Mouse (Mus musculus) kidney, postnatal 25 days (tissue): ENCODE data around the gene Psme3.
"Not testable (repeated sequence)": the region's sequence is repeated elsewhere in the genome, so short reads cannot be mapped to it uniquely, and the experiment has no call there.

Experiments used
- DNase-seq, 2 experiments: peaks; one replicate each; pipeline ENCODE4 v3.0.0; 2021; ENCODE audit warnings: mixed read lengths in 2 of 2

Psme3 gene

DNA sequence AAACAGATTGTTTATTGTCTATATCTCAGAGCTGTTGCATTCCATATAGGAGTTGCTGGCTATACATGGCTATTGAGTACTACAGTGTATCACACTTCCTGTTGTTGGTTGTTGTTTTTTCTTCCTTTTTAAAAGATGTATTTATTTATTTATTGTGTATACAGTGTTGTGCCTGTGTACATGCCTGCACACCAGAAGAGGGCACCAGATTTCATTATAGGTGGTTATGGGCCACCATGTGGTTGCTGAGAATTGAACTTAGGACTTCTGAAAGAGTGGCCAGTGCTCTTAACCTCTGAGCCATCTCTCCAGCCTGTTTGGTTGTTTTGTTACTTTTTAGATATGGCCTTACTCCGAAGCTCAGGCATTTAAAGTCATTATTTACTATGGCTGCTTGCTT lies 1.4 kb upstream of the Psme3 start:
- DNase-seq, result no peak

DNA sequence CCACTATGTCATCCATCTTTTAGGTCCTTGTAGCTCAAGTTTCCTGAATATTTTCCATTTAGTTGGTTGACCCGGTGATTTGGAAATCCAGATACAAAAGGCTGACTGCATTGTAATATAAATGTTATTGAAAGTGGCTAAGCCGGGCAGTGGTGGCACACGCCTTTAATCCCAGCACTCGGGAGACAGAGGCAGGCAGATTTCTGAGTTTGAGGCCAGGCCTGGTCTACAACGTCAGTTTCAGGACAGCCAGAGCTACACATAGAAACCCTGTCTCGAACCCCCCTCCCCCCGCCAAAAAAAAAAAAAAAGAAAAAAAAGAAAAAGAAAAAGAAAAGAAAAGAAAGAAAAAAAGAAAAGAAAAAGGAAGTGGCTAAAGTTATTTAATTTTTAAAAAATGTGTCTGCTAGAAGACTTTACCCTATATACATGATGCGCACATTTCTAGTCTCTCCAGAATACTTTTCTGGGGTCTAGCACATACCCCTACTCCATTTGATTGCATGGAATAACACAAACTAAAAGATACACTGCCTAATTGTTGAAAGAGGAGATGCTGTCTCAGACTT lies 847 bp upstream of the Psme3 start:
- no peak for DNase-seq

DNA sequence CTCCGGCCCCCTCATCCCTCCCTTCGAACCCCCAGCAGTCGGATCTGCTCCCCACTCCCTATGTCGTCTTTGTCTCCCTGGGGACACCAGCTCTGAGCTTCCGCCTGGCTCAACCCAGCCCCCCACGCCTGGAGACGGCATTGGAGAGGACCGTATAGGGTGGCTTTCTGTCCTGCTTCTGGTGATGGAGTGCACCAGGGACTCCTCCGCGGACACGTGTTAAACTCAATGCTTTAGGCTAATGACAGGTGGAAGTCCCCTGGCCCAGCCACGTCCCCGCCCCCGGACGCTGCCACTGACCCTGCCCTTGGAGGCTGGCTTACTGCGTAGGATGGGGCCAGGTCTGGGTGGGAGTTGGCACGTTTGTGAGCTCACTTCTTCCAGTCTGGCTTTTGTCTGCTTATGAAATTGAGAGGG lies 496 bp downstream of the Psme3 start:
- peak in 1 of 2 experiments; percentile 61 for DNase-seq

DNA sequence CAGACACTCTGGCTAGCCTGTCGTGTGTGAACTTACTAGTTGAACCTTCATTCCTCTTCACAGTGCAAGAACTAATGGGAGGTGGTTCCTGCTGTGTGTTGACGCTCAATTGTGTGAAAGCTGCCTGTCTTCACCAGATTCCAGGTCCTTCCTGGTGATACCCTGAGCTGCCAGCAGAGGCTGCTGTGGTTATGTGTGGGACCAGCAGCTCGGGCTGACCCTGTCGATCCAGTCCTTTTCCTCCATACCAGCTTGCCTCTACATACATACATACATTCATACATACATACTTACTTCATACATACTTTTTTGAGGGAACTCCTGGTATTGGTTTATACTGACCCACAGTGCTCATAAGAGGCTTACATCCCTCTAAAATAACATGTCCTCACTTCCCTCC lies 7.6 kb downstream of the Psme3 start:
- peak; percentile 84 to 90 for DNase-seq

DNA sequence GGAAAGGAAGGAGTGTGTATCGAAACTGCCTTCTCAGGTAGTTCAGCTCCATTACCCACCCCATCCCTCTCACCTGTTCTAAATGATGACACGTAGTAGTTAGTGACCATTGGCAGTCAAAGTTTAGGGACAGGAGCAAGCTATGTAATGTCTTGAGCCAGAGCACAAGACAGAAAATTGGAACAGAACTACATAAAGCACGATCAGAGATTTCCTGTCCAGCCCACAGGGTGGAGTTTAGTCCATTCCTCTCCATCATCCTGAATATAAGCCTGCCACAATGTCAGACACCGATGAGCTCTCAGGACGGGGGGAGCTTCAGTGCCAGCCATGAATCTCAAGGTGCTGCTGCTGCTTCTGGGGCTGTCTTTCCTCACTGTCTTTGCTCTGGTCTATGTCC lies 8.8 kb downstream of the Psme3 start, which contains the start of gene Aoc2:
Aoc2 (plus strand) TSS at position 301 of the 400 bp plus-strand sequence.
- no peak for DNase-seq

DNA sequence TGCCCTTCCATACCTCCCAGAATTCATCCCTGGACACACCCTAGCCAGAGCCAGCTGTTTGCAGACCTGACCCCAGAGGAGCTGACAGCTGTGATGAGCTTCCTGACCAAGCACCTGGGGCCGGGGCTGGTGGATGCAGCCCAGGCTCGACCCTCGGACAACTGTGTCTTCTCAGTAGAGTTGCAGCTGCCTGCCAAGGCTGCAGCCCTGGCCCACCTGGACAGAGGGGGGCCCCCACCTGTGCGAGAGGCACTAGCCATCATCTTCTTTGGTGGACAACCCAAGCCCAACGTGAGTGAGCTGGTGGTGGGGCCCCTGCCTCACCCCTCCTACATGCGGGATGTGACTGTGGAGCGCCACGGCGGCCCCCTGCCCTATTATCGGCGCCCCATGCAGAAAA lies 9.2 kb downstream of the Psme3 start:
- not testable (repeated sequence) for DNase-seq

DNA sequence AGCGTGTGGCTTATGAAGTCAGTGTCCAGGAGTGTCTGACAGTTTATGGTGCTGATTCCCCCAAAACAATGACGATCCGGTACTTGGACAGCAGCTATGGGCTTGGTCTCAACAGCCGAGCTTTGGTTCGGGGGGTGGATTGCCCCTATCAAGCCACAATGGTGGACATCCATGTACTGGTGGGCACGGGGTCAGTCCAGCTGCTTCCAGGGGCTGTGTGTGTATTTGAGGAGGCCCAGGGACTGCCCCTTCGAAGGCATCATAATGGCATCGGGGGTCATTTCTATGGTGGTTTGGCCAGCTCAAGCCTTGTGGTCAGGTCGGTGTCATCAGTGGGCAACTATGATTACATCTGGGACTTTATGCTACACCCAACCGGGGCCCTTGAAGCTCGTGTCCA lies 10.1 kb downstream of the Psme3 start:
- no peak for DNase-seq

DNA sequence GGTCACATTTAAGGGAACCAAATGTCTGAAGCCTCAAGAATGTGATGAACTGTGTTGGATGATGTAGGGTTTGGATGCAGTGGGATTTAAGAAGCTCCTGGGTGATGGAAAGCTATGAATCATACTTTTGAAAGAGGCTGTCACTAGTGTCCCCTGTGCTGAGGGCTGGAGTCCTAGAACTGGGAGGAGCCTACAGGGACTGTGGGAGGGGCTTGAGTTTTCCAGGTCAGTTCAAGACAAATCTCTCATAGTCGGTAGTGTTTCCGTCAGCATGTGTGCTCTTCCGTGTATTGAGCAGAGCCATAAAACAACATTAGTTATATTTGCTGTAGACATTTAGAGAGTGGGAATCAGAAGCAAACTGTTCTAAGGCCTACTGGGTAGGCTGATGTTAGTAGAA lies 11.3 kb downstream of the Psme3 start:
- DNase-seq, result no peak

DNA sequence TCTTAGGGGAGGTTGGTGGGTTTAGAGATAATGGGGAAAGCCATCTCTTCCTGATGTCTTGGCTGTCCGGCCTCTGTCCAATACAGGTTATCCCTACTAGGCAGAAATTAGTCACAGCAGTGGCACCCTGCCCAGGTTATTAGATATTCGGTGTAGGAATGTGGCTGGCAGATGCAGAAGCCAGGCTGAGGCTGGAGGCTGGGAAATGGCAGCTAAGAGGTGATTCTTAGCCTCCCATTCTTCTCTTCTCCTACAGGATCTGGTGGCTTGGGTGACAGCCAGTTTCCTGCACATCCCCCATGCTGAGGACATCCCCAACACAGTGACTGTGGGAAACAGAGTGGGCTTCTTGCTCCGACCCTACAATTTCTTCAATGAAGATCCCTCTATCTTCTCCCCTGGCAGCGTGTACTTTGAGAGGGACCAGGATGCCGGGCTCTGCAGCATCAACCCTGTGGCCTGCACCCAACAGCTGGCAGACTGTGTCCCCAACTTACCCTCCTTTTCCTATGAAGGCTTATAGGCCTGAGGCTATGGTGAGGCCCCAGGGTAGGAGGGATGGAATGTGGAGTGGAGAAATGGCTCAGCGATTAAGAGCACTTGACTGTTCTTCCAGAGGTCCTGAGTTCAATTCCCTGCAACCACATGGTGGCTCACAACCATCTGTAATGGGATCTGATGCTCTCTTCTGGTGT lies 13.1 kb downstream of the Psme3 start:
- peak in 1 of 2 experiments; percentile 57 for DNase-seq

DNA sequence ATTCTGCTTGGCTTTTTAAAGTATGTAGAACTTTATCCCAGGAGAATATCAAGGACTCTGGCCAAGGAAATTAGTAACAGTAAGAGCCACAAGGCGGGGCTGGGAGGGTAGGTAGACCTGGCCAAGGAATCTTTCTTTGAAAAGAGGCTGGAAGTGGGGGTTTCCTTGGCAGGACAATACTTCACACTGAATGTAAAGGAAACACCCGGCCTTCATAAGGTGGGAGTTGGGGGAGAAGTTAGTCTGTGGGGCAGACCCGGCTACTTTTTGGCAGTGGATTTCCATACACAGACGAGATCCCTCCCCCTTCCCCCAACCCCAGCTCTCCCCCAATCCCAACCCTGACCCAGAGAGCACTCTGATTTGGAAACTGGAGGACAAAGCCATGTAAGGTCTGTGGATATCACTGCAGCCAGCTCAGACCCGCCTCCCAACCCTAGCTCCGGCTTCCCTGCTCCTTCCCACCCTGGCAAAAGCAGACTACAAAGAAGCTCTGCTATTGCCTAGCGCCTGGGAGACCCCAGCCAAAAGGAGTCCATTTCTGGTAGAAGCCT lies 14.4 kb downstream of the Psme3 start, which contains the start of gene Aoc3:
Aoc3 (plus strand) TSS at position 235 of the 554 bp plus-strand sequence.
- no peak for DNase-seq

DNA sequence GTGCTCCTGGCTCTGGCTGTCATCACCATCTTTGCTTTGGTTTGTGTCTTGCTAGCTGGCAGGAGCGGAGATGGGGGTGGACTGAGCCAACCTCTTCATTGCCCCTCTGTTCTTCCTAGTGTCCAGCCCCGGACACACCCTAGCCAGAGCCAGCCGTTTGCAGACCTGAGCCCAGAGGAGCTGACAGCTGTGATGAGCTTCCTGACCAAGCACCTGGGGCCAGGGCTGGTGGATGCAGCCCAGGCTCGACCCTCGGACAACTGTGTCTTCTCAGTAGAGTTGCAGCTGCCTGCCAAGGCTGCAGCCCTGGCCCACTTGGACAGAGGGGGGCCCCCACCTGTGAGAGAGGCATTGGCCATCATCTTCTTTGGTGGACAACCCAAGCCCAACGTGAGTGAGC lies 14.9 kb downstream of the Psme3 start:
- DNase-seq, result not testable (repeated sequence)

DNA sequence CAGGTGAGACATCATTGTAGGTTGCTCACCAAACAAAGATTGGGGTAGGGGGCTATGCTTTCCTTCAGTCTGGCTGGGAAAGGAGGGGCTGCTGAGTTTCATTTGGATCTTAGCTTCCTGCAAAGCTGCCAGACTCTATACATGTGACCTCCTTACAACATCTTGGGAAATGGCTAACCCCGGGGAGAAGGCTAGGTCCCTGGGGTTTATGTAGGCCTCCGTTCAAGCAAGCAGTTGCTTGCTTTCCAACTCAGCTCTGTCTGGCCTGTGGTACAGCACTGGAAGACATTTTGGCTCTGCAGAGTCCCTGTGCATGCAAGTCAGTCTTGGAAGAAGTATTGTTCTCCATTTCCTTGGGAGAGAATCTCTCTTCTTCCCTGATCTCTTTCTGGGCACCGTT lies 16.5 kb downstream of the Psme3 start:
- DNase-seq, result no peak

DNA sequence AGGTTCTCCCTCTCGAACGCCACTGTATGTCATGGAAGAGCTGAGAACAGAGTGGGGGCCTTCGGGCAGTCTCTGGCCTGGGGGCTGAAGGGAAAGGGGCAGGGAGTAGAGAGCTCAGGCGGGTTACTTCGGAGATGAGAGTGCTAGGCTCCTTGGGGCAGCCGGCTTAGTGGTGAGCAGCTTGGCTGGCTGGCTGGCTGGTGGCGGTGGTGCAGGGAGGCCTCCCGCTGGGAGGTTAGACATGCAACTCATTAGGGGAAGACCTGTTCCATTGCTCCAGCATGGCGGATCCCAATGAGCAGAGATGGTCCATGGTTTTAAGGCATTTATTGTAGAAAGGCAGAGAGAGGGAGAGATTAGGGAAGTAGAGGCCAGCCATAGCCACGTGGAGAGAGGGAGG lies 18.0 kb downstream of the Psme3 start:
- no peak for DNase-seq

DNA sequence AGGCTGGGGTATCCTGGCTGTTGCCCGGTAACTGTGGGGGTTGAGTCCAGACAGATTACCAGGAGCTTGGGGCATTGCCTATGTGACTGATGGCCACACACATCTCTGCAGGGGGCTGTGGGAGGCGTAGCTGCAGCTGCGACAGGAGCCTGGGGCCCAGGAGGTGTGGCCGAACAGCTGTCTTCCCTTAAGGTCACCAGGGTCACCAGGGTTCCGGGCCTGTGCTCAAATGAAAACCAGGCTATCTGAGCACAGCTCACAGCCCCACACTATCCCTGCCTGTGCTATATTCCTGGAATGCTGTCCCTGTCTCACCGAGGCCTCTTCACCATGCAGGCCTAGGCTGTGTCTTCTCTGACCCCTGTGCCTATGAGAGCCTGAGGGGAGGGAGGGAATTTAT lies 18.5 kb downstream of the Psme3 start:
- peak in 1 of 2 experiments; percentile 29 for DNase-seq

DNA sequence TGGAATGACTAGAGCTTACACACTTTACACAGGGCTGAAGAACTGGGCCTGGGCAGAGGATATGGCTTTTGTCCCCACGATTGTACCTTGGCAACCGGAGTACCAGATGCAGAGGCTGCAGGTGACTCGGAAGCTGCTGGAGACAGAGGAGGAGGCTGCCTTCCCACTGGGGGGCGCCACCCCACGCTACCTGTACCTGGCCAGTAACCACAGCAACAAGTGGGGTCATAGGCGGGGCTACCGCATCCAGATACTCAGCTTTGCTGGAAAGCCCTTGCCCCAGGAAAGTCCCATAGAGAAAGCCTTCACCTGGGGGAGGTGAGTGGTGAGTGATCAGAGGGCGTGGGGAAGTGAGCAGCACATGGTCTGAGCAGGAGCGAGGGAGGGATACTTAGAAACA lies 19.7 kb downstream of the Psme3 start:
- peak; percentile 63 to 71 for DNase-seq

DNA sequence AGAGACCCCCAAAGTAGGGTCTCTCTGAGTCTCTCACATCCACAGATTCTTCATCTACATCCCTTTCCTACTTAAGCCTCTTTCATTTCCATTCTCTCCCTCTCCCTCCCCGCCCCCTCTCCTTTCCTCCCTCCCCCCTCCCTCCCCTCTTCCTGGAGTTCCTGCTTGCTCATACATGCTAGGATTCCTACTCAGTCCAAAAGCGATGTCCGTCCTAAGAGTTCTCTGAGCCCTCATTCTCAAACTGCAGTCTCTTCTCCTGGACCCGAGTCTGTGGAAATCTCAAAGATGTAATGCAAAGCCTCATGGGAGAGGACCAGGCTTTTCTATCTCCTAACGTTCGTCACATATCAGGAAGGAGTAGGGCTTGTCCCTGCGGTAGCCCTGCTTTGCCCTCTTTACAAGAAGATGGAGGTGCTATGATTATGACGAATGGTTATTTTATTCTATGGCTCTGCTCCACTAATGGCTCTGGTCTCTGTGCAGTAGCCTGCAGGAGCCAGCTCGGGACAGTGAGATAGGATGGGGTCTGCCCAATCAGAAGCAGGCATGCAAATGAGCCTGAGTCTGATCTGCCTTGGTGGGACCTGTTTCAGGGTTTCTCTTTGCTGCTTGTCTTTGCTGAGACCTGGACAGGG lies 22.2 kb downstream of the Psme3 start:
- peak in 1 of 2 experiments; percentile 57 for DNase-seq

DNA sequence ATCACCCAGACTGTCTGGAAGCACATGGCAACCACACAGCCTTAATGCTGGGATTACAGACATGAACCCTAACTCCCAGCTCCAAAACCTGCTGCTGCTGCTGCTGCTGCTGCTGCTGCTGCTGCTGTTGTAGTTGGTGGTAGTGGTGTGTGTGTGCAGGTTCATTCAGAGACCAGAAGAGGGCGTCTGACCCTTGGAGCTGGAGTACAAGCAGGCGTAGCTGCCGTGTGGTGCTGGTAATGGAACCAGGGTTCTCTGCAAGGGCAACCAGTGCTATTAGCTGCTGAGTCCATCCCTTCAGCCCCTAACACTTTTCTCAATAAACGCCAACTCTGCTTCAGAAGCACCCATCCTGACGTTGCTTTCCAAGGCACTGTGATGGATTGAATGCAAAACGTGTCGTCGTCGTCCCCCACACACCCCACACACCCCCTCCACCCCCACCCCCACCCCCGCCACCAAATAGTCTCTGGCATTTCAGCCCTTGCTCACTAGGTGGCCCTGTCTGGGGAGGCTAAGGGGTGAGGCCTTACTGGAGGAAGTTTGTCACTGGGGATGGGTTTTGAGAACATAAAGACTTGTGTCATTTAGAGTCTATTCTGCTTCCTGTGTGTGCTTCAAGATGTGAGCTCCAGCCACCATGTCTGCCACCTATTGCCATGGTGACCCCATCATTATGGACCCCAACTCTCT lies 31.2 kb downstream of the Psme3 start:
- DNase-seq, result peak in 1 of 2 experiments; percentile 24

DNA sequence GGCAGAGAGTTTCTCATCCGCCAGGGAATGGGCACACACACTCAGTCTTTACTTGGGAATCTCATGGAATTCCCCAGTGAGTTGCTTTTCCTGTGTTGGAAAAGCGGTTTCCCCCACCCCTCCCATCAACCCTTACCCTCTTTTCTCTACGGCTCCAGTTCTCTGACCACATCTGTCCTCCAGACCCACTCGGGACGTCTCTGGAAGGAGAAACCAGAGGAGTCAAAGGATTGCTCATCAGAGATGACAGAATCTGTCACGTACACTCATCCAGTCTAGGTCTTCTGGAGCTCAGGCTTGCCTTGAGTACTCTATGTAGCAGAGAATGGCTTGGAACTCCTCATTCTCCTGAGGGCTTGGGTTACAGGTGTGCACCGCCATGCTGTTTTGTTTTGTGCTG lies 32.8 kb downstream of the Psme3 start:
- no peak for DNase-seq

DNA sequence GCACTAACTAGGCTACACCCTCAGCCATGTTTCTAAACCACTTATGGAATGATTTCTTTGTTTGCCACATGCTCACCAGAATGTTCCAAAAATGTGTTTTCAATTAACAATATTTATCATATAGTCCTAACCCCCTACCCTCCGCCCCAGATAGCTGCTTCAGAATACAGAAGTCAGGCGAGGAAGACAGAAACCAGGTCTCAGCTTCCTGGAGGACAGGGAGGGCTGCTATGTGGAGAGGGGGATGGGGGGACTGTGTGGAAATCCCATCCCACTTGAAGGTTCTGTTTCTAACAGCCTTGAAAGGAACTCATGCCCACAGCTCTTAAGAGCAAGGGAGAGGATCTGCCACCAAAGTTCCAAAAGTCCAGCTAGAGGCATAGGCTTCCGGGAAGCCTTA lies 33.2 kb downstream of the Psme3 start:
- DNase-seq, result no peak

DNA sequence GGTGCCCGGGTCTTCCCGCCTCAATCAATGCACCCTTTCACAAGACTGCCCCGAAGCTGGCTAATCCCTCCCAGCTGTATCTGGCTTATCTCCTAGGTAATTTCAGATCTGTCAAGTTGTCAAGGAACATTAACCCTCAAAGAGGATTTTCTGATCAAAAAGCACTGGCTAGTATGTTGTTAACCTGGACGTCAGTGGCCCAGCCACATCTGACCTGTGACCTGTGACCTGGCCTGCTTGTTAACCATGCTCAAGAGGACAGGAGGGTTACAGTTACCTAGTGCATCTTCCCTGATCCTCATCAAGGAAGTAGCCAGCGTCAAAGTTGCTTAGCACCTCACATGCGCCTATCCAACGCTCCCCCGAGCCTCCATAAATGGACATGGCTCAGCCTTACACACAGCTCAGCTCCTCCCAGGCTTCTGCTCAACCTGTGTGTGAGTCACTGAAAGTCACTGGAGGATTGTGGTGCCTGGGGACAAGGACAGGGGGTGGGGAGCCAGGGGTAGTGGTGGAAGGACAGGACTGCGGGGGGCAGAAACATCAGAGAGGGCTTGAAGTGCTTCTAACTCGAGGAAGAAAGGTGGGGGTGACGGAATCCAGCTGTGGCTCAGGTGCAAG lies 35.2 kb downstream of the Psme3 start:
- DNase-seq, result no peak

DNA sequence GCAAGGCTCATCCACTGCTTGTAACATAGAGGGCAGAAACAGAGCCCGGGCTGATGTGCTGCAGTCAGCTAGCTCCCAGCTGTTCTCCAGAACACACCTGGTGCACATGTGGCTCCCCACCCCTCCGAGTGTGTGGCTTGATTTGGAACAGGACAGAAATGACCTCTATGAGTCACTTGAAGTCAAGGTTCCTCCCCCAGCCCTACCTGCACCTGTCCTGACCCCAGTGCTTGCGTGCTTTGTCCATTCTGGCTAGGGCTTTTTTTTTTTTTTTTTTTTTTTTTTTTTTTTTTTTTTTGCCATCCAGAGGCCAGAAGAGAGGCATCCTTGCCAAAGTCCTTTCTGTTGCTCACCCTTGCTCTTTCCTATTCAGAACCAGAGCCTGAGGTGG lies 35.7 kb downstream of the Psme3 start:
- peak in 1 of 2 experiments; percentile 74 for DNase-seq

DNA sequence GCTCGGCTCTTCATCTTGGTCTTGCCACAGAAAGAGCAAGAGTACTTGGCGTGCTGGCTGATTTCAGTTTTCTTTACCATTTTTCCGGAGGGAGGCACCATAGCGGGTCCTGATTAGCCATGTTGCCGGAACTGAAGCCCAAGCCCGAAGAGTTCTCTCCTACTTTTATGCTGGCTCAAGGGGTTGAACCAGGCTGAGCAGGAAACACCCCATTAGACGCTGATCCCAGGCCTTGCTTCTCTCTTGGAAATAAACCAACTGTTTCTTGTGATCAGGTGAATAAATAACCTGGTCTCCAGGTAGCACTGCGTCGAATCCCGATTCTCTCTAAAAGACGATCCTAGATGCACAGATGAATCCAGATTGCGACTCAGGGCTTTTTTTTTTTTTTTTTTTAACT lies 37.4 kb downstream of the Psme3 start:
- DNase-seq, result peak; percentile 51 to 72
